Mouse (Mus musculus) T-cell, adult 2 months (primary cell): ENCODE results near the gene Tsc1.

Experiments used
- DNase-seq: peaks from one replicate; pipeline ENCODE4 v3.0.0; 2022; ENCODE audit warnings: low spot score

The Tsc1 gene

GRCm38 (mm10) chr2:28640461-28641424 lies at the start of gene Tsc1:
Gene Tsc1 (plus strand): TSS chr2:28641228.
- peak; percentile 94 for DNase-seq

DNA sequence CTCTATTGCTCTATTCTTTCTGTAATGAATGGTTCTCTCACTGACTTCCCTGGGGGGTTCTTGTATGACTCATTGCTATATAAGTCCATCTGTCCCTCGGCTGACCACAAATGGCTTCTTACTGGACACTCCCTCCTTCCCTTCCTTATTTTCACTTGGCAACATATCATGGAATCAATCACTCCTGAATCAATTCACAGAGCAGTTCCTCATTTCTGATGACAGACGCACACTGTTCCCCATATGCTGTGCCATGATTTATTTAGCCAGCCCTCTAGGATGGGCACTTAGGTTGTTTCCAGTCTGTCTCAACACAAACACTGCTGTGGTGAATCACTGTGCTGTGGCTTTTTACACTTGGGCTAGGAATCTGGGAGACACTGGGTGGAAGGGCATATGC lies 49.5 kb upstream of the Tsc1 start:
- no peak for DNase-seq

DNA sequence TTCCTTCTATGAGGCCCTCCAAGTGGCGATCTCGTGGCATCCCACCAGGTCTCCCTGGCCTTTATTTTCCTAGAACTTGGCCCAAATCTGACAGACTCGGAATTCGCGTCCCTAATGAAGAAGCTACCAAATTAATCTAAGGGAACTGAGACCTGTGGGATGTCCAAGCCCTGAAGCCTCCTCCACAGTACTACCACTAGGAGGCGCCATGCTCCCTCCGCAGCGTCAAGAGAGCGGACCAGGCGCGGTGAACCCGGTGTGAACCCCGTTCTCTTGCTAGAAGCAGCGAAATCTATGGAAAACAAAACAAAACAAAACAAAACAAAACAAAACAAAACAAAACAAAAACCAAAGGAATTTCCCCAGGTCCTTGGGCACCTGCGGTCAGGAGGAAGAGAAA lies 48.2 kb upstream of the Tsc1 start:
- DNase-seq, result peak; percentile 52

- DNase-seq, result no peak
Measured at GRCm38 (mm10) chr2:28596021-28596420, 45.0 kb upstream of the Tsc1 start.

DNA sequence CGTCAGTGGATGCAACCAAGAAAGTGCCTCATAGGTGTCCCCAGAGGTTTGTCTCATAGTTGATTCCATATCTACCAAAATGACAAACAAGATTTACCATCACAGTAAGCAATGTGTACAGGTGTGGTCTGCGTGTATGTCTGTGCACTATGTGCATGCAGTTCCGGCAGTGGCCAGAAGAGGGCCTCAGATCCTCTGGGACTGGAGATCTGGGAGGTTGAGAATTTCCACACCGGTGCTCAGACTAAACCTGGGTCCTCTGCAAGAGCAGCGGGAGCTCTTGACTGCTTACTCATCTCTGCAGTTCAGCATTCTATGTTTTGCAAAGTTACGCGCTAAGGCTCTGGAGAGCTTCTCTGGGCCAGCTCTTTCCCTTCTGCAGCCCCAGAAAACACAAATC lies 44.0 kb upstream of the Tsc1 start:
- DNase-seq, result no peak

- no peak for DNase-seq
Measured at GRCm38 (mm10) chr2:28597733-28598547, 43.1 kb upstream of the Tsc1 start.

DNA sequence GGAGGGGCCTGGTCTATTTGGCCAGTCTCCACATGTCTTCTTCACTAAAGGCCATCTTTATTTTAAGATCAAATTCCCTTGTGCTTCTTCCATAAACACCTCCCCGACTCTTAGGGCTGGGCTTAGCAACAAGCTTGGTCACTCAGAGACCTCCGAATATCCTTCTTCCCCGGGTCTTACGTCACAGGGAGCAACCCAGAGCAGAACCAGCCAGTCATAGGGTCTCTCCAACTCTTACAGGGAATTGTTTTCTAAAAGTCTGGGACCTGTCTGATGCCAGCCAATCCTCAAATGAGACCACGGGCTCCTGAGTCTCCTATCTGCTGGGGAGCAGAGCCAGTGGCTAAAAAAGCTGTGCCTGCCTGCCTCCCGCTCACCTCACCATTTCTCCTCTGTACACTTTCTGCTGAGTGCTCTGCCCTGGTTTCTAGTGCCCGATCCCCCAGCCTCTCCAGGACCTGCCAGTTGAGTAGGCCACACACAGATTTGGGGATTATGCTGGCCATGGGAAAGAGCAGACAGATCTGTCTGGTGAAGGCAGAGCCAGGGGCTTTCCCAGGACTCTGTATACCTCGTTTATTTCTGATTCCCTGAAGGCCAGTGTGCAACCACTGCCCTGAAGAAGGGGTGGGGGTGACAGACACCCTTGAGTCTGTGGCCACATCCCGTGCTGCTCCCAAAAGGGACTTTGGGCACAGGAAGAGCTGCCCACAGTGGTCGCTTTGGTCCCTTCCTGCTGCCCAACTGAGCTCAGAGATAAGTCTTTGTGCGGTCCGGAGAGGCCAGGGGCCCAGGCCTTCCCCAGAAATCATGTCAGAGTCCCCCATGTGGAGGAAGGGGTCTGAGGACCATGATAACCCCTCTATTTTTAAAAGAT lies 42.1 kb upstream of the Tsc1 start:
- no peak for DNase-seq

DNA sequence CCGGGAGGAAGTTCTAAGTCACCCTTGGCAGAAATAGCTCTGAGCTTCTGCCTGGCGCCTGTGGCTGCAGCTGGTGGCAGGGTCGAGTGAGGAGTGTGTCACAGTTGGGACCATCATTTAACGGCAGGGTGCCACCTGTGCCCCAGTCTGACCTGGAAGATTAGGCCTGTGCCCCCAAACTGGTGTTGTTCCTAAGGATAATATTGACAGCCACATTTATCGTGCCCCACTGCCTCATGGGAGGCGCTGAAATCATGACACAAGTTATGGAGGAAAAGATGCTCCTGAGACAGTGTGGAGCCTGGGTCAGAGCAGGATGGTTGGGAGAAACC lies 41.5 kb upstream of the Tsc1 start:
- DNase-seq, result no peak

- DNase-seq, result no peak
Measured at GRCm38 (mm10) chr2:28601720-28602590, 39.1 kb upstream of the Tsc1 start.

GRCm38 (mm10) chr2:28603542-28603941 lies 37.5 kb upstream of the Tsc1 start:
- no peak for DNase-seq

DNA sequence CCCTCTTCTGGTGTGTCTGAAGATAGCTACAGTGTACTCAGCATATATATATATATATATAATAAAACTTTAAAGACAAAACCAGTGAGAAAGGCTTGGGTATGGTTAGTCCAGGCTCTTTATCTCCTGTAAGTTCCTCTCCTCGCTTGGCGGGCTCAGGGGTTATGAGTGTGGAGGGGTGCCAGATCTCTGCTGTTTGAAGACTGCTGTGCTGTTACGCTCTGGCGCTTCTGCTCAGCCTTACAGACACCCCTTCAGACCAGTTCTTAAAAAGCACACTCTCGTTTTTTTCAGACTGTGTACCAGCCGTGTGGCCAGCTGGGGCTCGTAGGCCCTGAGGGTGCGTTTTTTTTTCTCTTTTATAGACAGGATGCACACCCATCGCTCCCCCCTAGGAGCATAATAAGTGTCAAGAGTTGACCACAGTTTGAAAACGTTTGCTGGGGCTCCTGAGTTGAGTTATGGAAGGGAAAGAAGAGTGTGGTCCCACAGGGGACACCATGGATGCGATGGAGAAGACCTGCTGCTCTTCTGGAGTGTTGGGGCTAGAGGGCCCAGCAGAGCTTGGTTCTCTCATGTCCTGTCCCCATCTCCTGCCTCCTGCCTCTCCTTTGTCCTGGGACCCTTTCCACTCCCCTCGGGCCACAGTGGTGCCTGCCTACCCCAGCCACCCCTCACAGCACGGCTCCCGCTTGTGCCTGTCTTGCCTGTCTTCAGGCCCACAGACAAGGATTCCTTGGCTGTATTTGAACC lies 35.1 kb upstream of the Tsc1 start:
- DNase-seq, result no peak

GRCm38 (mm10) chr2:28606601-28607340 lies 34.3 kb upstream of the Tsc1 start:
- no peak for DNase-seq

DNA sequence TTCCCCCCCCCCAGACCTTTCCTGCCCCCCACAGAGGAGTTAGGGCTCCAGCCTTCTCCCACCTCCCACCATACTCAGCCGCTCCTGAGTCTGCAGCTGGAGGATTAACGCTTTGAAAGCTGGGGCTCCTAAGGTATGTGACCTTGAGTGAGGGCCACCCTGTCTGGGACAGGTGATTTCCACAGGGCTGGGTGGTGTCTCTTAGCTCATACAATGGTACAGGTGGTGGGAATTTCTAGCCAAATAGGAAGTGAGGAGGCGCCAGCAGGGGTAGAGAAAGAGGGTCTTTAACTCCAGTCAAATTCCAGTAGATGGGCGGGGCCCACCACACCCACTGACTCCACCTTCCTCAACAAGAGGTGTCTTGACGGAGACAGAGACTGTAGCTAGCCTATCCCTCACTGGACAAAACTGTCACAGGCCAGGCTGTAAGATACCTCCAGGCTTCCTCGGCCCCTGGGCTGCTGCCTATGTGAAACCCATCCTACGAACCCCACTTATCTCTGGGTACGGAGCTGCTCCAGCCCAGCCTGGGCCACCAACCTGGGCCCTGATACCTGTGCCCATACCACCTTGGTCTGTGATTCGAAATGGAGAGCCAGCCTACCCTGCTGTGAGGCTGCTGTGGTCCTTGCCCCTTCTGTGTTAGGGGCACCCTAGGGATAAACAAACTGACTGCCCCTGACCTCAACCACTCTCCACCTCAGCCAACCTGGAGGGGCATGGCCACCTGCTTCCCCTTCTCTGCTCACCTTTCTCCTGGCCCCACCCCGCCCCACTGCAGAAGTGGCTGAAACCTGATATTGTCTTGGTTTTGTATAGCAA lies 33.5 kb upstream of the Tsc1 start:
- DNase-seq, result no peak

DNA sequence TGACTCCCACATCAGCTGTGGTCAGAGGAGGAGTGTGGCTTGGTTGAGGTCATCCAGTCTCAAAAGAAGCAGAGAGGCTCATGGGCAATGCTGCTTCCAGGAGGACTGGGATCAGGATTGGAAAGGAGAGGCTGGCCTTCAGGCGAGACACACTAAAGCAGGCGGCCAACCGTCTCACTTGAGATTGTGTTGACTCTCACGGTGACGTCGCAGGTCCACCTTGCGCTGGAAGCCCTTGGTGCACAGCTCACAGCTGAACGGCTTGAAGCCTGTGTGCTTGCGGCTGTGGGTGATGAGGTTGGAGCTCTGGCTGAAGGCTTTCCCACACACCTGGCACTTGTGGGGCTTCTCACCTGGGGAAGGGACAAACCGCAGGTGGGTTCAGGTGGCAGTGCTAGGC lies 31.2 kb upstream of the Tsc1 start:
- DNase-seq, result no peak

DNA sequence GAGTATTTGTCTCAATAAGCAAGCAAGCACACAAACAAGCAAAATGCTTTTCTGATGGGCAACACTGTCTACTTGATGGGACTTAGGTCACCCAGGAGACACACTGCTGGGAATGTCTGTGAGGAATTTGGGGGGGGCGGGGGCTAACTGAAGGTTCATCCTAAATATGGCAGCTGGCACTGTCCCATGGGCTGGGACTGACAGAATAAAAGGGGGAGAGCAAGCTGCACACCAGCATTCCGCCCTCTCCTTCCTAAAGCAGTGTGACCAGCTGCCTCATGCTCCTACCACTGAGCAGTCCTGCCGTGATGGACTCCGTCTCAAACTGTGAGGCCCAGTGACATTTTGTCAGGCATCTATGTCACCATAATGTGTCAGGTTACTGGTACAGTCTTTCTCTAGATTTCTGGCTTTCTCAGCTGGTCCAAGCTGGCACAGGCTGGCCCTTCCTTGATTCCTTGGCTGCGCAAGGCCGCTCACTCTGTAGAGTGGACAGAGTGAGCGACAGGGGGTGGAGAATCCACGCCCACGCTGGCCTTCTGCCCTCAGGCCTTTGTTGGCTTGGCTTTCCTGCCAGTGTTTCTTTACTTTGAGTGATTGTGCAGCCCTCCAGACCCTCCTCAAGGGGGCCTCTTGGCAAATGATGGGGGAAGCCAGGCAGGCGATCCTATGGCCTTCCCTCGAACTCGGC lies 30.2 kb upstream of the Tsc1 start:
- no peak for DNase-seq

DNA sequence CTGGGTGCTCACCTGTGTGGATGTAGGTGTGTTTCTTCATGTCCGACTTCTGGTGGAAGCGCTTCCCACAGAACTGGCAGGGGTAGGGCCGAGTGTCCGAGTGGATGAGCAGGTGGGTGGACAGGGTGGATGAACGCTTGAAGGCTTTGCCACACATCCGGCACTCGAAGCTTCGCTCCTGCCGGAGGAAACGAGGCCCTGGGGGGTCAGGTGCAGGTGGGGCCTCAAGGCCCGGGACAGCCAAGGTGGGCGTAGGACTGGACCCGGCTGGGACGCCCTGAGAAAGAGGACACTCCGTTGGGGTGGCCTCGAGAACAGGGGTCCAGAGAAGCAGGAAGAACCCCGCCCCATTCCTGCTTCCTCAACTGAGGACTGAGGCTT lies 29.6 kb upstream of the Tsc1 start:
- DNase-seq, result no peak

DNA sequence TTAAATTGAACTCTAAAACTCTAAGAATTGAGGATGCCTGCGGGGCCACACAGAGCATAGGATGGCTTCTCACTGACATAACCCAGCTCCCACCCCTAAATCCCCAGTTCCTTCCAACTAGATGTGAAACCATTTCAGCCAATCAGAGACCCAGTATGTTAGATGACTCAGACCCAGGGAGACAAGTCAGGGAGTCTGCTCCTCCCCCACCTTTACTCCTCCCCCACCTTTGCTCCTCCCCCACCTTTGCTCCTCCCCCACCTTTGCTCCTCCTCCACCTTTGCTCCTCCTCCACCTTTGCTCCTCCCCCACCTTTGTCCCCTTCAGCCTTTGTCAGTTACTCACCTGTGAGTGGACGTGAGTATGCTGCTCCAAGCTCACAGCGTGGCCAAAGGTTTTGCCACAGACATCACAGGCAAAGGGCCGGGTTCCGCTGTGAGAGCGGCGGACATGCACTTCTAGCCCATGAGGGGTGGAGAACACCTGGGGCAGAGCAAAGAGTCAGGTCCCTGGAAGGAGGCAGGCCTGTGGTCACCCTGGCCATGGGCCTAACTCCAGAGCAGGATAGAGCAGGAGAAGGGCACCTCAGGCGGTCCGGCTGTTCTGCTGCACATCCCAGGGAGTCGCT lies 28.5 kb upstream of the Tsc1 start:
- no peak for DNase-seq

DNA sequence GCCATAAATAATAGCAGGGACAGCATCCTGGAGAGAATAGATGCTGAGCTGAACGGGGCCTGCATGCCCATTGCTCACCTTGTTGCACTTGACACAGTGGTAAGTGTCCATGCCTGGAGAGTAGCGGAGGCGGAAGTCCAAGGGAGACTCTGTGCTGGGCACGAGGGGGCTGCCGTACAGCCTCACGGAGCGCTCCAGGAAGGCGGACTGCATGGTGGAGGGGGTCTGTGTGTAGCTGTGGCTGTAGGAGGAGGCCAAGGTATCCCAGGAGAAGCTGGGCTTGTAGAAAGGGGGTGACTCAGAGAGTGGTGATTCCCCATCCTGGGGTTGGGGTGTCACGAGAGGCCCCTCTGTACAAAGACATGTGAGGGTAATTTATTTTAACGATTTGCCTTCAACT lies 27.4 kb upstream of the Tsc1 start:
- DNase-seq, result no peak
